Mouse (Mus musculus) hindbrain, embryonic 14.5 days (tissue): ENCODE measurements around the gene Mid2. TPM values are rescaled to one million over a fixed set of nuclear protein-coding genes. Genes with fewer than 3 reads are reported as not detected.

Experiments
- ATAC-seq: fragments of 200-750 bp; cut with Nextera tagmentation; 2 replicates; pipeline ENCODE4 v1.8.0; 2017; ENCODE audit warnings: moderate number of reproducible peaks, mild to moderate bottlenecking, moderate TSS enrichment, moderate library complexity; ENCODE audit not compliant: low FRiP score
- DNase-seq: peaks from one replicate; pipeline ENCODE4 v3.0.0-alpha.2; 2015; ENCODE audit warnings: low spot score
- H3K27ac ChIP-seq: fragments of 300-500 bp; sonication (generic); 2 replicates; pipeline ENCODE4 v1.5.1; 2014; ENCODE audit warnings: mild to moderate bottlenecking, moderate library complexity
- H3K27me3 ChIP-seq: fragments of 300-500 bp; sonication (generic); 2 replicates; pipeline ENCODE4 v1.6.1; 2014; ENCODE audit warnings: mild to moderate bottlenecking, low read length, mixed read lengths; ENCODE audit not compliant: control insufficient read depth, insufficient read depth
- H3K36me3 ChIP-seq: fragments of 300-500 bp; sonication (generic); replicated peaks from 2 replicates; pipeline ENCODE4 v1.6.1; 2014; ENCODE audit not compliant: control insufficient read depth, insufficient read depth
- H3K4me1 ChIP-seq: fragments of 300-500 bp; sonication (generic); replicated peaks from 2 replicates; pipeline ENCODE4 v1.6.1; 2014; ENCODE audit warnings: antibody characterized with exemption, low read length, mixed read lengths; ENCODE audit not compliant: control insufficient read depth, insufficient read depth
- H3K4me2 ChIP-seq: fragments of 300-500 bp; sonication (generic); replicated peaks from 2 replicates; pipeline ENCODE4 v1.6.1; 2014; ENCODE audit warnings: mild to moderate bottlenecking, moderate library complexity
- H3K4me3 ChIP-seq: fragments of 300-500 bp; sonication (generic); replicated peaks from 2 replicates; pipeline ENCODE4 v1.5.1; 2014; ENCODE audit warnings: mild to moderate bottlenecking, low read length
- H3K9ac ChIP-seq: fragments of 300-500 bp; sonication (generic); 2 replicates; pipeline ENCODE4 v1.6.1; 2014
- H3K9me3 ChIP-seq: fragments of 300-500 bp; sonication (generic); 2 replicates; pipeline ENCODE4 v1.6.1; 2016; ENCODE audit warnings: low read length; ENCODE audit not compliant: control insufficient read depth
- WGBS: fragments of 180-500 bp; shearing (Covaris S2); extraction: QIAGEN DNeasy Blood & Tissue Kit; methylation state at CpG from one replicate; pipeline ENCODE4 v1.1.7; 2014; 5-methylcytosine and 5-hydroxymethylcytosine counted together
- polyA plus RNA-seq: library from polyadenylated mRNA; unstranded; fragments of >200 nt; fragmentation: Nextera tagmentation; extraction: Ambion mirVana; gene quantifications from 2 replicates; pipeline ENCODE4 v1.2.1, GENCODE M21; 2014

Mid2 gene
- 11.0 and 13.2 TPM in 2 replicates for polyA plus RNA-seq

DNA sequence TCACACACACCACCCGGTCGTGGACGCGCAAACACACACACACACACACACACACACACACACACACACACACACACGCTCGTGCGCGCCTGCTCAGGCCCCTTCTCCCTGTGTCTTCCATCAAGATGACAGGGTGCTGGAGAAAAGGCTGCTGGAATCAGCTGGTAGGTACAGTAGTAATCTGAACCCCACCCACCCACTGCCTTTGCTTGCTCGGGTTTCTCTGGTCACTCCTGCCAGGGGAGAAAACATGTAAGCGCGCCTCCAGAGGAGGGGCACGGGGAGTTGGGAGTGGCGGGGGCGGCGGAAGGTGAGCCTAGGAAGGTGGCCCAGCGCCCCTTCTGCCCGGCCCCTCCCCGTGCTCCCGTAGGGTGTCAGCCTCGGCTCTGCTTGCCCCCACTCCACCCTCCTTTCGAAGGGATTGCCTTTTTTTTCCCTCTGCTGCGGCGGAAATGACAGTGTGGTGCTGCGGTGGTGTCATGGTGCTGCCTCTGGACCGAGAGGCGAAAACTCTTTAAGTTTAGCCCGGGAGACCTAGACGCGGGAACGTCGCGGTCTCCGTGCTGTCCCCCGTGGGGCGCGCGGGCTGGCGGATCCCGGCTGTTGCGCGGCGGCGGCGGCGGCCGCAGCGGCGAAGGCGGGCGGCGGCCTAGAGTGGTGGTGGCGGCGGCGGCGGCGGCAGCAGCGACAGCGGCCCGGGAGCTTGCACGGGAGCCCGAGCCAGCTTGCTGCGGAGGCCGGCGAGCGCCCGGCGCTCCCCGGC is at the start of gene Mid2:
TSS of gene Mid2 (plus strand) at position 121 of the 763 bp plus-strand sequence.
- H3K4me3 ChIP-seq, result peak within 1 kb of the TSS; percentile 55
- peak within 1 kb of the TSS; percentile 71 for H3K9ac ChIP-seq
- no peaks in the 10 kb centered on the region for H3K4me1 ChIP-seq
- H3K27ac ChIP-seq, result peak within 1 kb of the TSS; percentile 80
- 16% methylated on average over 52 of the region's 68 CpGs for WGBS
- no peaks in the 10 kb centered on the region for H3K36me3 ChIP-seq
- H3K4me2 ChIP-seq, result peak within 1 kb of the TSS; percentile 59
- peaks cover 51% of the 10 kb centered on the region for H3K27me3 ChIP-seq
- DNase-seq (no peak), ATAC-seq (peak; percentile 75)
- H3K9me3 ChIP-seq, result no peaks in the 10 kb centered on the region

DNA sequence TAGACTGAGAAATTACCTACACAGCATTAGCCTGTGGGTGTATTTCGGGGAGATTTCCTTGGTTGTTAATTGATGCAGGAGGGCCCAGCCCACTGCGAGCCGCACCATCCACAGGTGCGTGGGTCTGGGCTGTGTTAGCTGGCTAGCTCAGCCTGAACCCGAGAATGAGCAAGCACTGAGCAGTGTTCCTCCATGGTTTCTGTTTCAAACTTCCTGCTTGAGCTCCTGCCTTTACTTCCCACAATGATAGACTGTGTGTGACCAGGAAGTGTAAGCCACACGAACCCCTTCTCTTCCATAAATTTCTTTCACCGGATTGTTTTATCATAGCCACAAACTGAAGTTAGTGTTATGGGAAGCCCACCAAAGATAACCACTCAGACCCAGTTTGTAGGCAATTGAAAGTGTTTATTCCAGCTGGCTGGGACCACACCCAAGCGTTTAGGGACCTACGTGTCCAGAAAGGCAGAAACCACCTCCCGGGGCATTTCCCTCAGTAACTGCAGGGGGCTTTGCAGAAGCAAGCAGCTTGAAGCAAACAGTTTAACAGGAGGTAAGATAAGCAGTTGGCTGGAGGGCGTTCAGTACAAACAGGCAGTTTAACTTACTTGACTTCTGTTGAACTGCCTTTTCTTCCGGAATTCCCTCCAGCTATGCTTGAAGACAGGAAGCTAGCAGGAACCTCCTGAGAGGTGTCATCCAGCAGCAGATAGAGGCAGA is 39.4 kb upstream of the Mid2 start:
- peaks cover 3% of the 10 kb centered on the region; the same call in 1 of the 2 replicates for H3K27me3 ChIP-seq
- no peaks in the 10 kb centered on the region for H3K36me3 ChIP-seq
- no peak for ATAC-seq
- H3K4me1 ChIP-seq, result no peaks in the 10 kb centered on the region
- H3K9me3 ChIP-seq, result no peaks in the 10 kb centered on the region
- H3K4me3 ChIP-seq, result no peak overlapping the region
- H3K9ac ChIP-seq, result no peak overlapping the region
- no peak for DNase-seq
- 70% methylated on average over 12 of the region's 12 CpGs for WGBS
- H3K4me2 ChIP-seq, result no peak overlapping the region
- no peak overlapping the region for H3K27ac ChIP-seq

DNA sequence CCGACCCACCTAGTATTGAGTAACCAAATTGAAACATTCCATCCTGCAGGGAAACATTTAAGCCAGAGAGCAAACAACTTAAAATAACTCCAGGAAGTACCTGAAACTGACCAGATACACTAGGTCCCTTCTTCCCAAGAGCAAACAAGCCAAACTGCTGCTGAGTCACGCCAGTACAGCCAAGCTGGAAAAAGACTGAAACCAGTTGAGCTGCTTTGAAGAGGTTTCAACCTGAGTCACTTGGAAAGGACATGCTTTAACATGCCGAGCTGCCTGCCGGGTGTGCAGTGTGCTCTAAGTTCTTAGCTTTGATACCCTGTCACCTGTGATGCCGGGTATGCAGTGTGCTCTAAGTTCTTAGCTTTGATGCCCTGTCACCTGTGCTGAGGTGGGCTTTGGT is 26.4 kb upstream of the Mid2 start:
- no peak overlapping the region for H3K4me2 ChIP-seq
- H3K9ac ChIP-seq, result no peak overlapping the region
- no peak overlapping the region for H3K4me3 ChIP-seq
- H3K36me3 ChIP-seq, result no peaks in the 10 kb centered on the region
- no peaks in the 10 kb centered on the region for H3K4me1 ChIP-seq
- DNase-seq (no peak), ATAC-seq (no peak)
- H3K27me3 ChIP-seq, result peaks cover 20% of the 10 kb centered on the region
- H3K9me3 ChIP-seq, result no peaks in the 10 kb centered on the region
- no peak overlapping the region for H3K27ac ChIP-seq
- 85% methylated on average over 5 of the region's 5 CpGs for WGBS

DNA sequence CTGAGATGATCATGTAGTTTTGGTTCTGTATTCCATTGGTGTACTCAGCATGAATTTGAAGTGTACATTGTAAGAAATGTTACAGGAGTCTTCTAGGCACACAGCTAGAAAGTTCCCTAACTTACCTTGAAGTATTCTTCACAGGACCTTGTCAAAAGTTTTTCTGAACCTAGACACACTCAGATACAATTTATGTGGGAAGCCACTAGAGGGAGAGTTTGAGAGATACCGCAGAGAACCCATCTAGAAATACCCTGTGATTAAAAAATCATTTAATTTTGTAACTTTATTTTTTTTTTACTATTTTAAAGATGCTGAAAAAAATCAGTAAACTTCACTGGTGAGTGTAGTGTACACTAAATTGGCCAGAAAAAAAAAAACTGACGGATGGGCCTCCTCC is 24.8 kb upstream of the Mid2 start:
- Histone ChIP-seq H3K9ac (no peak overlapping the region), H3K27ac (no peak overlapping the region), H3K36me3 (no peaks in the 10 kb centered on the region), H3K4me2 (no peak overlapping the region), H3K4me3 (no peak overlapping the region), H3K27me3 (peaks cover 19% of the 10 kb centered on the region), H3K4me1 (no peaks in the 10 kb centered on the region), H3K9me3 (no peaks in the 10 kb centered on the region)
- WGBS, result 61% methylated on average over 2 of the region's 2 CpGs
- DNase-seq (no peak), ATAC-seq (no peak)

DNA sequence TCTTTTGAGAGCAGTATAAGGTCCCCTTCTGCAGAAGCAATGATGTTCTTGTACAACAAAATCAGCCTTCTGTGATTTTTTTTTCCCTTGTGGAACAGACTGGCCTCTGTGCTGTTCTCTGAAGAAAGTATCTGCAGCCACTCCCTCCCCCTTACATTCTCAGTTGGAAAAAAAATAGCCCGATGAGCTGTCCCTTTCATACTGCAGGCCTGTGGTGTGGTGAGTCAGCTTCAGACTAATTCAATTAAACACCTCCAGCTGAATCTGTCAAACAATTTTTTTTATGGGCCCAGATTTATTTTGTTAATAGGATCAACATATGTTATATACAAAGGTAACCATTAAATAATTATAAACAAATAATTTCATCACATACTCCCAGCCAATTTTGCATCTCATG is 3.7 kb upstream of the Mid2 start:
- no peak overlapping the region for H3K9ac ChIP-seq
- no peak overlapping the region for H3K4me3 ChIP-seq
- no peak for ATAC-seq
- H3K4me1 ChIP-seq, result no peaks in the 10 kb centered on the region
- no peak overlapping the region for H3K4me2 ChIP-seq
- DNase-seq, result no peak
- 26% methylated on average over 1 of the region's 1 CpGs for WGBS
- no peaks in the 10 kb centered on the region for H3K36me3 ChIP-seq
- no peaks in the 10 kb centered on the region for H3K9me3 ChIP-seq
- H3K27ac ChIP-seq, result no peak overlapping the region
- H3K27me3 ChIP-seq, result peaks cover 26% of the 10 kb centered on the region

DNA sequence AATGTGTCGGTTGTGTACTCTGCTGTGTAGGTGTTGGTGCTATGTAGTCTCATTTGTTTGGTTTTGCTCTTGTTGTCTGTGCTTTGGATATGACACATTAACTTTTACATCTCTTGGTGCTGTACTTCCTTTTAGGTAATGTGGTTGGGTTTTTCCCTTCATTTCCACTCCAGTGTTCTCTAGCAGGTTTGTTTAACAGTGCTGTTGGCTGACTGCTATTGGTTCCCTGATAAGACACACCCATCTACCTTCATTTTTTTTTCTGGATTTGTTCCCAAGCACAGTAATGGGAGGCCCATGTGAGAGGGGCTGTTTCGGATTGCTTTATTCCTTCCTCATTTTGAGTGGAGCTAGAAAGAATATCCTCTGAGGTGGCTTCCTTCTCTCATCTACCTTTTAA is 883 bp upstream of the Mid2 start:
- H3K9me3 ChIP-seq, result no peaks in the 10 kb centered on the region
- H3K4me1 ChIP-seq, result no peaks in the 10 kb centered on the region
- no peak overlapping the region for H3K4me2 ChIP-seq
- ATAC-seq (no peak), DNase-seq (no peak)
- peaks cover 48% of the 10 kb centered on the region for H3K27me3 ChIP-seq
- H3K27ac ChIP-seq, result no peak overlapping the region
- H3K9ac ChIP-seq, result no peak overlapping the region
- 88% methylated on average over 2 of the region's 2 CpGs for WGBS
- H3K36me3 ChIP-seq, result no peaks in the 10 kb centered on the region
- H3K4me3 ChIP-seq, result no peak overlapping the region

DNA sequence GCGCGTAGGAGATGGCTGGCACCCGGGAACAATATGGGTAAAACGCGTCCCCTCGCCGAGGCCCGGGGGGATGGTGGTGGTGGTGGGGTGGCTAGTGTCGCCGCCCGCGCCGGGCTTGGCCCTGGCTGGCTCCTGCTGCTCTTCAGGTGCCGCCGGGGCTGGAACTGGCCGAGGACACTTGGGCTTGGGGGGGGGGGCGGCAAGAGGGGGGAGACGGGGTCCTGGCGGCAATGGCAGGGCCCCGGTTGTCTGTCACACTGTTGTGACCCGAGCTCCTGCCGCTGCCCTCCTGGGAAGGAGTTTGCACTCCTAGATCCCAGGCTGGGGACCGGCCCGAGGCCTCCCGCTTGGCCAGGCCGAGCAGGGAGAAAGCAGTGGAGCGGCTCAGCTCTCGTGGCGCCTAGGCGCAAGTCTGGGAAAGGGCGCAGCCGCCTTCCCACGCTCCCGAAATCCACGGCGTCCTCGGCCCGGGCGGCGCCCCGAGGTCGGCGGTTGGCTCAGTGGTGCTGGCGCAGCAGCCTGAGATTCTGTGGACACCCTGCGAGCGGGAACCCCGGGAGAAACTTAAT is 927 bp downstream of the Mid2 start:
- Histone ChIP-seq H3K4me2 (peak overlapping the region; percentile 59), H3K27me3 (peaks cover 55% of the 10 kb centered on the region), H3K4me3 (peak overlapping the region; percentile 55), H3K36me3 (no peaks in the 10 kb centered on the region), H3K9ac (peak overlapping the region; percentile 71), H3K4me1 (no peaks in the 10 kb centered on the region), H3K27ac (peak overlapping the region; percentile 80), H3K9me3 (no peaks in the 10 kb centered on the region)
- DNase-seq (no peak), ATAC-seq (peak; percentile 70)
- 19% methylated on average over 39 of the region's 47 CpGs for WGBS

DNA sequence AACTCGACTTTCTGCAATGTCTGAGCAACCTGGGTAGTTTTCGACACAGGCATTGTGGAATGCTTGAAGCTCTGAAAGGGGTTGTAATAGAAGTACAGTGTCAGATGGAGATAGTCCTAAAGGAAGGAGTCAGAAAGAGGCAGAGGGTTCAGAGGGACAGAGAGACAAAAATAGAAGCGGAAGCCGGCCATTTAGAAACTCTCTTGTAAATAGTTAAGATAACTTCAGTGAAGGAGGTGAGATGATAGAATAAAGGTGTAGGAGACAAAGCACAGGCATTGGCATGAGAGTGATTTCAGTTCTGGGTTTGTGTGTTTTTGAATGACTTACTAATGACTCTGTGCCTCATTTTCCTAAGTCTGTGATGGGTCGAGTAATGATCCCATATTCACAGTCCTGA is 11.0 kb downstream of the Mid2 start:
- Histone ChIP-seq H3K4me2 (no peak overlapping the region), H3K36me3 (0 out of 2 replicates have a peak, but pooled peaks cover 6% of the 10 kb centered on the region), H3K27me3 (peaks cover 45% of the 10 kb centered on the region), H3K4me3 (no peak overlapping the region), H3K9me3 (no peaks in the 10 kb centered on the region), H3K4me1 (no peaks in the 10 kb centered on the region), H3K9ac (no peak overlapping the region), H3K27ac (no peak overlapping the region)
- no peak for DNase-seq
- no peak for ATAC-seq
- 86% methylated on average over 5 of the region's 5 CpGs for WGBS

DNA sequence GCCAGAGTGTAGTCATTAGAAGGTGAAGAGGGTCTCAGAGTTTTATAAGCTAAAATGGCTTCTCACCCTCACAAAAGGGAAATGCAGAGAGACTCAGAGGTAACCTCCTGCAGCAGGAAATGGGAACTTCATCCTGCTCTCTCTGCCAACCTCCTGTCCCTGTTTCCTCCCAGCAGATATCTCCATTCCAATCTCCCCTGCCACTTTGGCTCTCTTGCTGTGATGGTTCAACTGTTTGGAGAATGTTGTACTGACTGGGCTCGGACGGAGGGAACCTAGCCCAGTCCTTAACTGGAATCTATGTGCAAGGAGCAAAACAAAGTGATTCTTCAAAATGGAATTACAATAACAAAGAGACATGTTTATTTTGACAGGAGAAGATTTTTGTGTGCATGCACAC is 23.9 kb downstream of the Mid2 start:
- Histone ChIP-seq H3K27ac (no peak overlapping the region), H3K9ac (no peak overlapping the region), H3K4me3 (no peak overlapping the region), H3K36me3 (no peaks in the 10 kb centered on the region), H3K9me3 (no peaks in the 10 kb centered on the region), H3K27me3 (peaks cover 37% of the 10 kb centered on the region), H3K4me2 (no peak overlapping the region), H3K4me1 (no peaks in the 10 kb centered on the region)
- 80% methylated on average over 2 of the region's 2 CpGs for WGBS
- DNase-seq, result no peak
- ATAC-seq, result no peak
